Mouse (Mus musculus) midbrain, postnatal 0 days (tissue): ENCODE measurements at regions not wholly inside any gene's neighbourhood (a gene's known extent, or its start where the extent isn't known, plus 50 kb on each side); places are given as distances from the start of the nearest gene placed in this dataset.

Source experiments
- ATAC-seq: fragments of 200-750 bp; cut with Nextera tagmentation; 2 replicates; pipeline ENCODE4 v1.8.0; 2017; ENCODE audit warnings: moderate number of reproducible peaks, mild to moderate bottlenecking, moderate TSS enrichment, moderate library complexity; ENCODE audit not compliant: low FRiP score
- DNase-seq: peaks from one replicate; pipeline ENCODE4 v3.0.0-alpha.2; 2015; ENCODE audit warnings: low spot score
- H3K27ac ChIP-seq: fragments of 300-500 bp; sonication (generic); 2 replicates; pipeline ENCODE4 v1.5.1; 2014; ENCODE audit warnings: low read depth, mild to moderate bottlenecking, low read length, mixed read lengths
- H3K27me3 ChIP-seq: fragments of 300-500 bp; sonication (generic); 2 replicates; pipeline ENCODE4 v1.6.1; 2014; ENCODE audit warnings: low read length, control low read depth, mixed read lengths; ENCODE audit not compliant: insufficient read depth
- H3K36me3 ChIP-seq: fragments of 300-500 bp; sonication (generic); 2 replicates; pipeline ENCODE4 v1.6.1; 2014; ENCODE audit warnings: low read length, control low read depth, mixed read lengths; ENCODE audit not compliant: insufficient read depth
- H3K4me1 ChIP-seq: fragments of 300-500 bp; sonication (generic); 2 replicates; pipeline ENCODE4 v1.6.1; 2014; ENCODE audit warnings: mild to moderate bottlenecking, control low read depth, antibody characterized with exemption, low read length, mixed read lengths; ENCODE audit not compliant: insufficient read depth
- H3K4me2 ChIP-seq: fragments of 300-500 bp; sonication (generic); 2 replicates; pipeline ENCODE4 v1.6.1; 2014; ENCODE audit warnings: low read depth, mild to moderate bottlenecking, low read length, mixed read lengths; ENCODE audit not compliant: poor library complexity, severe bottlenecking
- H3K4me3 ChIP-seq: fragments of 300-500 bp; sonication (generic); 2 replicates; pipeline ENCODE4 v1.5.1; 2014; ENCODE audit warnings: low read depth, mild to moderate bottlenecking, low read length, moderate library complexity
- H3K9ac ChIP-seq: fragments of 300-500 bp; sonication (generic); replicated peaks from 2 replicates; pipeline ENCODE4 v1.6.1; 2014; ENCODE audit warnings: mild to moderate bottlenecking, low read length, moderate library complexity, mixed read lengths; ENCODE audit not compliant: poor library complexity, severe bottlenecking
- H3K9me3 ChIP-seq: fragments of 300-500 bp; sonication (generic); 2 replicates; pipeline ENCODE4 v1.6.1; 2016; ENCODE audit warnings: low read length, control low read depth
- CTCF ChIP-seq: IDR thresholded peaks from 2 replicates; pipeline ENCODE4 v1.5.1; 2016; ENCODE audit warnings: antibody characterized with exemption, mild to moderate bottlenecking
- WGBS: fragments of 180-500 bp; shearing (Covaris S2); extraction: QIAGEN DNeasy Blood & Tissue Kit; methylation state at CpG from one replicate; pipeline ENCODE4 v1.1.7; 2014; 5-methylcytosine and 5-hydroxymethylcytosine counted together

DNA sequence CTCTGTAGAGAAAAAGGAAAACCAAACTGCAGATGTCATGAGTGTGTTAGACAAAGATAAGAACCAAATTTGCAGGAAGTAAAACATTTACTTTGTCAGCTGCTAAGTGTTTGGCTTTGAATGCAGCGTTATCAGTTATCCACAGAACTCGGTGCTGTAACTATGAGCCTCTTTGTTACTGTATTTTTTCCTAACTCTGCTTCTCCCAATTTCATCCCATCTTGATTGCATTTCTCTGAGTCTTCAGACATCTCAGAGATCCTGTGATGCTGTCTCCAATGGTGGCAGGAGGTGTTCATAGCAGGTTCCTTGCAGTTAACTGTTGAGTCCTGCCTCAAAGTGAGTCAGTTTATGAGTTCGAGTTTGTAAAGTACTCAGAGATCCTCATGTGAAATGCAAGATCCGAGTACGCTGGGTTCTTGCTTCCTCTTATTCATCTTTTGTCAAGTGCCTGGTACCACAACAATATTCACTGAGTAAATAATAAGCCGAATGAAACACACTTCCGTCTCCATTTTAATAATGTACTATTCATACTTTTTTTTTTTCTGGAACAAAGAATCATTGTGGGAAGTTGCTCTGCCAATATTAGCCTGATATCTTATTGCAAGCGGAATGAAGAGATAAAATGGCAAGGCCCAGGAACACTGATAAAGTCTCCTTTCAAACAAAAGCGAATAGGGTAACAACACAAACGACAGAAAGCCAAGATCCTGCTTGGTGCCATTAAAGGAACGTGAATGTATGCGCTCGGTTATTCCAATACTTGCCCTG is 221.4 kb downstream of the Enc1 start:
- Histone ChIP-seq H3K9me3 (no peaks in the 10 kb centered on the region), H3K9ac (no peak overlapping the region), H3K27me3 (no peaks in the 10 kb centered on the region), H3K4me3 (no peak overlapping the region), H3K36me3 (no peaks in the 10 kb centered on the region), H3K4me2 (no peak overlapping the region), H3K27ac (no peak overlapping the region), H3K4me1 (no peaks in the 10 kb centered on the region)
- DNase-seq (no peak), ATAC-seq (no peak)
- 77% methylated on average over 13 of the region's 13 CpGs for WGBS
- no peak for TF ChIP-seq CTCF

DNA sequence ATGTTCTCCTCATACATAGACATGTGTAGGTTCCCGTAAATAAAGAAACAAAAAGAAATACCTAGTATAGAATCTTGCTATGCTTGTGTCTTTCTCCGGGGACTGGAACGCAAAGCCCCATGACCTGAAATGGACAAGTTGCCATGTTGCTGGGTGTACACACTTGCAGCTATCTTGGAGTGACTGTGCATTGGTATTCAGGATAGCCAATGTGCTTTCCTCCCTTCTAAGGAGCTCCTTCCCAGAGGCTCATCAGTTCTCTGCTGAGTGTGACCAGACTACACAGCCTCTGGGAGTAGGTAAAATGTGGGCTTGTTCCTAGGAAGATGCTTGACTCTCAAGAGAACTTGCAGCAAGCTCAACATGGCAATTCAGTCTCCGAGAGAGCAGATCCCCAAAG is 220.3 kb downstream of the Enc1 start:
- WGBS, result 91% methylated on average over 4 of the region's 4 CpGs
- ATAC-seq (no peak), DNase-seq (no peak)
- no peak for TF ChIP-seq CTCF
- no peak overlapping the region for H3K4me2 ChIP-seq
- no peaks in the 10 kb centered on the region for H3K9me3 ChIP-seq
- no peaks in the 10 kb centered on the region for H3K4me1 ChIP-seq
- H3K27ac ChIP-seq, result no peak overlapping the region
- H3K4me3 ChIP-seq, result no peak overlapping the region
- H3K36me3 ChIP-seq, result no peaks in the 10 kb centered on the region
- H3K27me3 ChIP-seq, result no peaks in the 10 kb centered on the region
- no peak overlapping the region for H3K9ac ChIP-seq

DNA sequence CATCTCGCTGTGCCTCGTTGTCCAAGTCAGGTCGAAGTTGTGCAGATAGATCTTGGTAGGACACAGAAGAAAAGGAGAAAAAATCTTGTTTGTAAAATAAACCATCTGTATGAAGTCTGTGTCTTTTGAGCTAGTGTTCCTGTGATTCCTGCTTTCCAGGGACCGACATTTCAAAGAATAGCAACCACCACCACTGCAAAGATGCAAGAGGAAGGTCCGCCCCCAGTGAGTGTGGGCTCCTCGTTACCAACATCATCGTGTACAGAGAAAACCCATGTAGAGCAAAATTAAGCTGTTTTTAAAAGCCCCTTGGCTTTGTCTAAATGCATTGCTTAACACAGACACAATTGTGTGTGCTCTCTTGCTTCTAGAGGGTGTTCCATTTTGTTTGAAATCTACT is 218.2 kb downstream of the Enc1 start:
- no peak for DNase-seq
- H3K27ac ChIP-seq, result no peak overlapping the region
- ATAC-seq, result no peak
- TF ChIP-seq CTCF, result no peak
- H3K27me3 ChIP-seq, result no peaks in the 10 kb centered on the region
- H3K4me1 ChIP-seq, result no peaks in the 10 kb centered on the region
- no peak overlapping the region for H3K9ac ChIP-seq
- H3K9me3 ChIP-seq, result no peaks in the 10 kb centered on the region
- WGBS, result 92% methylated on average over 7 of the region's 7 CpGs
- H3K36me3 ChIP-seq, result no peaks in the 10 kb centered on the region
- H3K4me2 ChIP-seq, result no peak overlapping the region
- H3K4me3 ChIP-seq, result no peak overlapping the region

DNA sequence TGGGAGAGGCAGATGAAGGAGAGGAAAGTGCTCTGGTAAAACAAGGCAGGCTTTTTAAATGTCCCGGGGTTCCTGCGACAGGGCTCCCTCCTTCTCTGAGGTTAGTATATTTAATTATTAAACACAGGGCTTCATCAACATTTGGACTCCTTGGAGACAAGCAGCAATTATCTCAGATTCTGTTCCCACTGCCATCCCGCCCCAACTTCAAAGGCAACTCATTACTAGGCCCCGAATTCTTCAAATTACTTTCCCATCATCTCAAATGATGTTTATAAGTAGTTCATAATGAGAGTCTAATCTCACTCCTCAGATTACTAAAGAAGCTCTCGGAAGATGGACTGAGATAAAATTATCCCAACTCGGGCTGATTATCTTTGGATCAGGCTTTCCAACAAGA is 215.1 kb downstream of the Enc1 start:
- Histone ChIP-seq H3K9me3 (no peaks in the 10 kb centered on the region), H3K4me3 (no peak overlapping the region), H3K27me3 (no peaks in the 10 kb centered on the region), H3K36me3 (no peaks in the 10 kb centered on the region), H3K9ac (no peak overlapping the region), H3K4me1 (no peaks in the 10 kb centered on the region), H3K4me2 (no peak overlapping the region), H3K27ac (no peak overlapping the region)
- DNase-seq, result no peak
- TF ChIP-seq CTCF, result no peak
- 44% methylated on average over 6 of the region's 6 CpGs for WGBS
- no peak for ATAC-seq

DNA sequence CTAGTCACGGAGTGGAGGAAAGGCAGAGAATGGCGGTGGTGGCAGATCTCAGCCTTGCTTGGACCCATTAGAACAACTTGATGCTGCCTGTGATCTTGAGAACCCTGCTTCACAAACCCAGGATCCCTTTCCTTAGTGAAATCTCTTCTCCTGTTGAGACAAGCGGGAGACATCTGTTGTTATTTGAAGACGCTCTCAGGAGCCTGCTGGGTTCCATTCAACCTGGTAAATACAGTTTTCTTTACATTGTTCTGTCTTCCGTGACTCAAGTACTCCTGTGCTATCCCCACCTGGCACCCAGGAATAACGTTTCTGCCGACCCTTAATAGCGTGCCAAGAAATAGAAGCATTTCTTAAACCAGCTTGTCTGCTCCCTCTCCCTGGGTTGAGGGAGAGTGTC is 213.8 kb downstream of the Enc1 start:
- Histone ChIP-seq H3K36me3 (no peaks in the 10 kb centered on the region), H3K9ac (no peak overlapping the region), H3K4me1 (no peaks in the 10 kb centered on the region), H3K27ac (no peak overlapping the region), H3K4me2 (no peak overlapping the region), H3K4me3 (no peak overlapping the region), H3K9me3 (no peaks in the 10 kb centered on the region), H3K27me3 (no peaks in the 10 kb centered on the region)
- WGBS, result 70% methylated on average over 8 of the region's 8 CpGs
- no peak for TF ChIP-seq CTCF
- ATAC-seq (no peak), DNase-seq (no peak)

DNA sequence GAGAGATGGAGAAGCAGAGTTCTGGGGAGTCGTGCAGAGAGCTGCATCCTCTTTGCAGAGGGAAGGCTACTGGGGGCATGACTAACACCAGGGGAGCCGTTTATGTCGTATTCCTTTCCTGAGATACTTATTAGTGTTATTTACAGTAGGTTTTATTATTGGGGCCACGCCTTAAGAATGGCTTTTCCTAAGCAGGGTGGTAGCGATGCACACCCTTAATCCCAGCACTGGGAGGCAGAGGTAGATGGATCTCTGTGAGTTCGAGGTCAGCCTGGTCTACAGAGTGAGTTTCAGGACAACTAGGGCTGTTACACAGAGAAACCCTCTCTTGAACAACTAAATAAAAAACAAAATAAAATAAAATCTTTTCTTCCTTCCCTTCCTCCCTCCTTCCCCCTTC is 212.6 kb downstream of the Enc1 start:
- Histone ChIP-seq H3K36me3 (no peaks in the 10 kb centered on the region), H3K27ac (no peak overlapping the region), H3K4me2 (no peak overlapping the region), H3K27me3 (no peaks in the 10 kb centered on the region), H3K9me3 (no peaks in the 10 kb centered on the region), H3K9ac (no peak overlapping the region), H3K4me1 (no peaks in the 10 kb centered on the region), H3K4me3 (no peak overlapping the region)
- DNase-seq, result no peak
- no peak for TF ChIP-seq CTCF
- no peak for ATAC-seq
- 78% methylated on average over 6 of the region's 6 CpGs for WGBS
